Mouse (Mus musculus) lung, embryonic 14.5 days (tissue): ENCODE results near the gene Dnajb8. TPM values are rescaled to one million over a fixed set of nuclear protein-coding genes. Genes with fewer than 3 reads are reported as not detected.

Source experiments
- ATAC-seq: fragments of 200-750 bp; cut with Nextera tagmentation; 2 replicates; pipeline ENCODE4 v1.8.0; 2017; ENCODE audit warnings: mild to moderate bottlenecking, moderate TSS enrichment, moderate library complexity; ENCODE audit not compliant: insufficient read depth
- DNase-seq: peaks from one replicate; pipeline ENCODE4 v3.0.0-alpha.2; 2015
- H3K27ac ChIP-seq: fragments of 300-500 bp; sonication (generic); 2 replicates; pipeline ENCODE4 v1.5.1; 2014; ENCODE audit warnings: low read depth, mild to moderate bottlenecking, moderate library complexity
- H3K27me3 ChIP-seq: fragments of 300-500 bp; sonication (generic); 2 replicates; pipeline ENCODE4 v1.6.1; 2014; ENCODE audit warnings: low read length, control low read depth; ENCODE audit not compliant: insufficient read depth
- H3K36me3 ChIP-seq: fragments of 300-500 bp; sonication (generic); 2 replicates; pipeline ENCODE4 v1.6.1; 2014; ENCODE audit warnings: control low read depth; ENCODE audit not compliant: insufficient read depth
- H3K4me1 ChIP-seq: fragments of 300-500 bp; sonication (generic); 2 replicates; pipeline ENCODE4 v1.6.1; 2014; ENCODE audit warnings: antibody characterized with exemption, control low read depth; ENCODE audit not compliant: insufficient read depth
- H3K4me2 ChIP-seq: fragments of 300-500 bp; sonication (generic); 2 replicates; pipeline ENCODE4 v1.6.1; 2014; ENCODE audit warnings: mild to moderate bottlenecking
- H3K4me3 ChIP-seq: fragments of 300-500 bp; sonication (generic); 2 replicates; pipeline ENCODE4 v1.5.1; 2014; ENCODE audit warnings: low read depth, low read length
- H3K9ac ChIP-seq: fragments of 300-500 bp; sonication (generic); 2 replicates; pipeline ENCODE4 v1.6.1; 2014
- H3K9me3 ChIP-seq: fragments of 300-500 bp; sonication (generic); 2 replicates; pipeline ENCODE4 v1.6.1; 2016; ENCODE audit warnings: low read depth, low read length, control low read depth
- CTCF ChIP-seq: IDR thresholded peaks from 2 replicates; pipeline ENCODE4 v1.5.1; 2016; ENCODE audit warnings: antibody characterized with exemption, low read depth
- WGBS: fragments of 180-500 bp; shearing (Covaris S2); extraction: QIAGEN DNeasy Blood & Tissue Kit; methylation state at CpG from one replicate; pipeline ENCODE4 v1.1.7; 2014; 5-methylcytosine and 5-hydroxymethylcytosine counted together
- polyA plus RNA-seq: library from polyadenylated mRNA; unstranded; fragments of >200 nt; fragmentation: Nextera tagmentation; extraction: Ambion mirVana; gene quantifications from 2 replicates; pipeline ENCODE4 v1.2.1, GENCODE M21; 2014

Dnajb8 gene
- polyA plus RNA-seq, 1 experiment from 2014 or later, result not detected

GRCm38 (mm10) chr6:88232221-88232620, 10.2 kb downstream of the Dnajb8 start:
- no peak overlapping the region for H3K4me2 ChIP-seq
- no peak overlapping the region for H3K4me3 ChIP-seq
- H3K4me1 ChIP-seq, result peaks cover 16% of the 10 kb centered on the region
- TF ChIP-seq CTCF, result no peak
- H3K36me3 ChIP-seq, result no peaks in the 10 kb centered on the region
- no peaks in the 10 kb centered on the region for H3K9me3 ChIP-seq
- ATAC-seq (no peak), DNase-seq (no peak)
- H3K9ac ChIP-seq, result no peak overlapping the region
- 64% methylated on average over 6 of the region's 6 CpGs for WGBS
- peaks cover 6% of the 10 kb centered on the region; the same call in 1 of the 2 replicates for H3K27me3 ChIP-seq
- H3K27ac ChIP-seq, result no peak overlapping the region

GRCm38 (mm10) chr6:88233996-88234395, 11.9 kb downstream of the Dnajb8 start:
- TF ChIP-seq CTCF, result no peak
- Histone ChIP-seq H3K27me3 (peaks cover 6% of the 10 kb centered on the region; the same call in 1 of the 2 replicates), H3K9ac (no peak overlapping the region), H3K4me1 (peaks cover 16% of the 10 kb centered on the region), H3K27ac (no peak overlapping the region), H3K9me3 (no peaks in the 10 kb centered on the region), H3K4me2 (no peak overlapping the region), H3K36me3 (no peaks in the 10 kb centered on the region), H3K4me3 (no peak overlapping the region)
- DNase-seq, result peak; percentile 51
- peak; percentile 39; the same call in 1 of the 2 replicates for ATAC-seq
- whole genome bisulfite sequencing, result 55% methylated on average over 8 of the region's 8 CpGs

- Histone ChIP-seq H3K4me3 (no peak overlapping the region), H3K4me2 (no peak overlapping the region), H3K4me1 (peaks cover 16% of the 10 kb centered on the region), H3K27me3 (peaks cover 6% of the 10 kb centered on the region; the same call in 1 of the 2 replicates), H3K9me3 (no peaks in the 10 kb centered on the region), H3K27ac (no peak overlapping the region), H3K36me3 (no peaks in the 10 kb centered on the region), H3K9ac (no peak overlapping the region)
- no peak for DNase-seq
- no peak for ATAC-seq
- no peak for TF ChIP-seq CTCF
- 31% methylated on average over 8 of the region's 8 CpGs for WGBS
Observed at GRCm38 (mm10) chr6:88235461-88235860, 13.4 kb downstream of the Dnajb8 start.

- 2% methylated on average over 17 of the region's 17 CpGs for WGBS
- ATAC-seq (peak; percentile 36; the same call in 1 of the 2 replicates), DNase-seq (peak; percentile 22)
- no peak for TF ChIP-seq CTCF
- peak overlapping the region; percentile 48; the same call in 1 of the 2 replicates for H3K4me2 ChIP-seq
- no peak overlapping the region for H3K27ac ChIP-seq
- H3K9ac ChIP-seq, result no peak overlapping the region; the same call in 1 of the 2 replicates
- no peaks in the 10 kb centered on the region for H3K9me3 ChIP-seq
- H3K36me3 ChIP-seq, result no peaks in the 10 kb centered on the region
- peaks cover 6% of the 10 kb centered on the region; the same call in 1 of the 2 replicates for H3K27me3 ChIP-seq
- peaks cover 16% of the 10 kb centered on the region for H3K4me1 ChIP-seq
- no peak overlapping the region for H3K4me3 ChIP-seq
Observed at GRCm38 (mm10) chr6:88235983-88236382, 13.9 kb downstream of the Dnajb8 start.

GRCm38 (mm10) chr6:88236513-88236912, 14.4 kb downstream of the Dnajb8 start:
- Histone ChIP-seq H3K4me2 (peak overlapping the region; percentile 48; the same call in 1 of the 2 replicates), H3K36me3 (no peaks in the 10 kb centered on the region), H3K27ac (no peak overlapping the region), H3K4me1 (peaks cover 16% of the 10 kb centered on the region), H3K27me3 (peaks cover 6% of the 10 kb centered on the region; the same call in 1 of the 2 replicates), H3K4me3 (no peak overlapping the region), H3K9ac (no peak overlapping the region), H3K9me3 (no peaks in the 10 kb centered on the region)
- ATAC-seq (peak; percentile 38; the same call in 1 of the 2 replicates), DNase-seq (peak; percentile 72)
- TF ChIP-seq CTCF, result no peak
- WGBS, result 7% methylated on average over 7 of the region's 7 CpGs

GRCm38 (mm10) chr6:88242604-88243003, 20.5 kb downstream of the Dnajb8 start:
- peak; percentile 91 for TF ChIP-seq CTCF
- H3K27me3 ChIP-seq, result no peaks in the 10 kb centered on the region
- no peak overlapping the region for H3K4me3 ChIP-seq
- WGBS, result 3% methylated on average over 15 of the region's 15 CpGs
- H3K9me3 ChIP-seq, result no peaks in the 10 kb centered on the region
- no peak overlapping the region for H3K27ac ChIP-seq
- DNase-seq (peak; percentile 80), ATAC-seq (peak; percentile 89)
- no peaks in the 10 kb centered on the region for H3K4me1 ChIP-seq
- H3K36me3 ChIP-seq, result no peaks in the 10 kb centered on the region
- H3K9ac ChIP-seq, result no peak overlapping the region
- H3K4me2 ChIP-seq, result peak overlapping the region; percentile 18; the same call in 1 of the 2 replicates

GRCm38 (mm10) chr6:88249231-88249630, 27.2 kb downstream of the Dnajb8 start:
- Histone ChIP-seq H3K36me3 (no peaks in the 10 kb centered on the region), H3K4me2 (no peak overlapping the region), H3K4me1 (no peaks in the 10 kb centered on the region), H3K4me3 (no peak overlapping the region), H3K27me3 (no peaks in the 10 kb centered on the region), H3K27ac (no peak overlapping the region), H3K9ac (no peak overlapping the region), H3K9me3 (no peaks in the 10 kb centered on the region)
- DNase-seq, result peak; percentile 37
- no peak for ATAC-seq
- no peak for TF ChIP-seq CTCF
- 71% methylated on average over 1 of the region's 1 CpGs for WGBS
